Mouse (Mus musculus) hindbrain, postnatal 0 days (tissue): ENCODE measurements at regions not wholly inside any gene's neighbourhood (a gene's known extent, or its start where the extent isn't known, plus 50 kb on each side); places are given as distances from the start of the nearest gene placed in this dataset.

ENCODE experiments used
- ATAC-seq: fragments of 200-750 bp; cut with Nextera tagmentation; 2 replicates; pipeline ENCODE4 v1.8.0; 2017; ENCODE audit warnings: mild to moderate bottlenecking, moderate TSS enrichment, moderate library complexity
- DNase-seq: peaks from one replicate; pipeline ENCODE4 v3.0.0-alpha.2; 2015; ENCODE audit warnings: low spot score
- H3K27ac ChIP-seq: fragments of 300-500 bp; sonication (generic); 2 replicates; pipeline ENCODE4 v1.5.1; 2014; ENCODE audit warnings: mild to moderate bottlenecking
- H3K27me3 ChIP-seq: fragments of 300-500 bp; sonication (generic); 2 replicates; pipeline ENCODE4 v1.6.1; 2014; ENCODE audit warnings: low read length, mixed read lengths; ENCODE audit not compliant: insufficient read depth
- H3K36me3 ChIP-seq: fragments of 300-500 bp; sonication (generic); 2 replicates; pipeline ENCODE4 v1.6.1; 2014; ENCODE audit warnings: low read length, mixed read lengths; ENCODE audit not compliant: insufficient read depth
- H3K4me1 ChIP-seq: fragments of 300-500 bp; sonication (generic); 2 replicates; pipeline ENCODE4 v1.6.1; 2014; ENCODE audit warnings: antibody characterized with exemption, low read length, mixed read lengths; ENCODE audit not compliant: insufficient read depth
- H3K4me2 ChIP-seq: fragments of 300-500 bp; sonication (generic); 2 replicates; pipeline ENCODE4 v1.6.1; 2014; ENCODE audit warnings: low read depth, mild to moderate bottlenecking, low read length, moderate library complexity, mixed read lengths
- H3K4me3 ChIP-seq: fragments of 300-500 bp; sonication (generic); 2 replicates; pipeline ENCODE4 v1.5.1; 2014; ENCODE audit warnings: low read length
- H3K9ac ChIP-seq: fragments of 300-500 bp; sonication (generic); replicated peaks from 2 replicates; pipeline ENCODE4 v1.6.1; 2014; ENCODE audit warnings: mild to moderate bottlenecking, low read length, moderate library complexity, mixed read lengths
- H3K9me3 ChIP-seq: fragments of 300-500 bp; sonication (generic); 2 replicates; pipeline ENCODE4 v1.6.1; 2016; ENCODE audit warnings: low read length, mixed read lengths
- CTCF ChIP-seq: IDR thresholded peaks from 2 replicates; pipeline ENCODE4 v1.5.1; 2016; ENCODE audit warnings: antibody characterized with exemption, control low read depth, low read depth
- WGBS: fragments of 180-500 bp; shearing (Covaris S2); extraction: QIAGEN DNeasy Blood & Tissue Kit; methylation state at CpG from one replicate; pipeline ENCODE4 v1.1.7; 2014; 5-methylcytosine and 5-hydroxymethylcytosine counted together

DNA sequence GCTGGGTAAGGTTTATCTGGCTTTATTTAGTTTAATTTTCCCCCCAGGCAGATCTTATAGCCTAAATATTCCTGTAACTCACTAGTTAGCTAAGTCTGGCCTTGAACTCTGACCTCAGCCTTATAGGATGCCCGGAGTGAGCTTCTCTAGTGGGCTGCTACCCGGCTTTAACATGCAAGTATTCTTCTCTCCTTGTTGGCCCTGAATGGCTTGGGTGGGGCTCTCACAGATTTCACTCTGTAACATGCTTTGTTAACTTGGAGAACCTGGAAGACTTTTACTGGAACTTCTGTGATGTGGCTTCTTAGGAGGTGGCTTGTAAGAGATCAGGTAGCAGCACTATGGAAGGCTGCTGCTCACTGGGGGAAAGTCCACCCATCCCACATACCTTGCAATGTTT lies 177.3 kb upstream of the Camk1g start:
- Histone ChIP-seq H3K4me1 (no peaks in the 10 kb centered on the region), H3K9me3 (no peaks in the 10 kb centered on the region), H3K4me3 (no peak overlapping the region), H3K4me2 (no peak overlapping the region), H3K27me3 (no peaks in the 10 kb centered on the region), H3K27ac (no peak overlapping the region), H3K36me3 (no peaks in the 10 kb centered on the region), H3K9ac (no peak overlapping the region)
- TF ChIP-seq CTCF, result no peak
- 78% methylated on average over 2 of the region's 2 CpGs for WGBS
- no peak for DNase-seq
- ATAC-seq, result no peak

DNA sequence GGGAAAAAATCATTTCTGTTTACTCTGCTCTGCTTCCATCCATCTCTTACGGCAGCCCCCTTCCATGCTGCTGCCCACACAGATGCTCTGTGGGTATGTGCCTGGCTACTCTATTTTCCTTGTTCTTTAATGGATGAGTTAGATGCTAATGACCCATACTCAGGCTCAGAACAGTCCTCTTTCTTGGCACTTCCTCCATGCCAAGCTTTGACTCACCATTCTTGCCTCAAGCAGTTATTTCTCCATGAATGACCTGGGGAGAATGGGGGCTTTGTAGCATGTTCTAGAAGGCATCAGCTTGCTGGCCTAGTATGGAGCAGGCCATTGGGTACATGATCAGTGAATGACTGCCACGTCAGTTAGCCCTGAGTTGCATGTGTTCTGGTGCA lies 175.9 kb upstream of the Camk1g start:
- peak; percentile 40; the same call in 1 of the 2 replicates for ATAC-seq
- no peaks in the 10 kb centered on the region for H3K9me3 ChIP-seq
- no peaks in the 10 kb centered on the region for H3K36me3 ChIP-seq

DNA sequence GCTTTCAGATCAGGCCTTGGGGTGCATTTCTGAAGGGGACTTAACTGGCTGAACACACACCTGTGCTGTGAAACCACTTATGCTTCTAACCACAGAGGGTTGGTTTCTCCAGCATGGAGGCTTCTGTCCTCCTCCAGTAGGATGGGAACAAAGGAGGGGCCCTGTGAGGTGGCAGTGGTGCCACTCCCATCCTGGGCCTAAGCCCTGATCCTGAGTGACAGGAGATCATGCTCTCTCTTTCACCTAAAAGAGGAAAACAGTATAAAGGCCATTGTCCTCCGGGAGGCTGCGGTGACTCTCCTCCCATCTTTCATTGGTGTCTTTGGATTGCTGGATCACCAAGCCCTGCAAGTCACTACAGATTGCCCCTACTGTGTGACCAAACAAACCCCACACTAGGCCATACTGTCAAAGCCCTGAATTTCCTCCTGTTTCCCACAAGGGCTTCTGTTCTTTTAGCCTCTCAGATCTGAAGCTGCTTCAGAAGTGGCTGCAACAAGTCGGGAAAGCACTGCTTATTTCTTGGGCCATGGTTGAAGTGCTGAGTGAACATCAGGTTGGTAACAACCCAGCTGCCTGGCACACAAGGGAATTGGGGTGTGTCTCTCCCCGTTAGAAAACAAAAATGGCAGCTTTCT lies 175.4 kb upstream of the Camk1g start:
- no peaks in the 10 kb centered on the region for H3K27me3 ChIP-seq
- TF ChIP-seq CTCF, result no peak
- H3K36me3 ChIP-seq, result no peaks in the 10 kb centered on the region
- WGBS, result 56% methylated on average over 4 of the region's 4 CpGs
- H3K9ac ChIP-seq, result no peak overlapping the region
- no peaks in the 10 kb centered on the region for H3K9me3 ChIP-seq
- H3K4me3 ChIP-seq, result no peak overlapping the region
- DNase-seq, result no peak
- H3K4me2 ChIP-seq, result no peak overlapping the region
- peaks cover 7% of the 10 kb centered on the region; the same call in 1 of the 2 replicates for H3K4me1 ChIP-seq
- ATAC-seq, result no peak
- no peak overlapping the region for H3K27ac ChIP-seq

More for the DNA sequence above, 175.9 kb upstream of the Camk1g start:
- DNase-seq, result no peak
- no peak overlapping the region for H3K9ac ChIP-seq
- H3K4me2 ChIP-seq, result no peak overlapping the region
- H3K27ac ChIP-seq, result no peak overlapping the region
- no peak for TF ChIP-seq CTCF
- 64% methylated on average over 2 of the region's 2 CpGs for WGBS
- no peak overlapping the region for H3K4me3 ChIP-seq
- H3K27me3 ChIP-seq, result no peaks in the 10 kb centered on the region
- peaks cover 7% of the 10 kb centered on the region; the same call in 1 of the 2 replicates for H3K4me1 ChIP-seq

DNA sequence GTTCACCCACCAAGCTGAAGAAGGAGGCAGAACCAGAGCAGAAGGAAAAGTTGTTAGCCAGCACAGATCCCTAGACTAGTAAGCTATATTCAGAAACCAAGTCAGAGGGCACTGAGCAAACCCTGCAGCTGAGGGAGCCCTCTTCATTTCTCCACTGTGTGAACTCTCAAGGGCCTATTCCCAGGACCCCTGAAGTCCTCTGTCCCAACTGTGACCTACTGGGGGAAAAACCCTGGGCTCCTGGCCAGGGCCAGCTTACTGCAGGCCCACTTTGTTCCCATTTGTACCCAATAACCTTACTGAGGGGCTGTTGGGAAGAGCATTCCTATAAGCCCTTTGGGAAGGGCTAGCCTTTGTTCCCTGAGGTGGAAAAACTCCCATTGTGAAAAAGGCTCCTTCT lies 174.7 kb upstream of the Camk1g start:
- Histone ChIP-seq H3K9ac (no peak overlapping the region), H3K4me3 (no peak overlapping the region), H3K4me2 (no peak overlapping the region), H3K36me3 (no peaks in the 10 kb centered on the region), H3K9me3 (no peaks in the 10 kb centered on the region), H3K4me1 (peaks cover 7% of the 10 kb centered on the region; the same call in 1 of the 2 replicates), H3K27me3 (no peaks in the 10 kb centered on the region), H3K27ac (no peak overlapping the region)
- TF ChIP-seq CTCF, result no peak
- ATAC-seq (no peak), DNase-seq (no peak)

DNA sequence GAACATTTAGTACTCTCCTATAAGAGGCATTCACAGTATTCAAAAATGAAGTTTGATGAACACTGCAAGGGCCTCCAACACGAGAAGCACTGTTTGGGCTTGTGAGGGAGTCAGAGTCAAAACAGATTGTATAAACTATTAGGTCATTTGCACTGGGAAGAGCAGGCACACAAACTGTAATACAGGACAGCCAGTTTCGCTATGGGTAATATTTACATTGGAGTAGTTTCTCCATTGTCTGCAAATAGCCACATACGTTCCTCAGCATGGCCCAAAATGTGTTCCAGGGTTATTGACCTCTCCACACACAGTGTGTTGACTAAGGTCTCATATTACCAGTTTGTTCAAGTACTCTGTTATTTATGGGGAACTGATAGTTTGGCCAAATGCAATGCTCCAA lies 173.7 kb upstream of the Camk1g start:
- no peak overlapping the region for H3K27ac ChIP-seq
- 82% methylated on average over 3 of the region's 3 CpGs for WGBS

DNA sequence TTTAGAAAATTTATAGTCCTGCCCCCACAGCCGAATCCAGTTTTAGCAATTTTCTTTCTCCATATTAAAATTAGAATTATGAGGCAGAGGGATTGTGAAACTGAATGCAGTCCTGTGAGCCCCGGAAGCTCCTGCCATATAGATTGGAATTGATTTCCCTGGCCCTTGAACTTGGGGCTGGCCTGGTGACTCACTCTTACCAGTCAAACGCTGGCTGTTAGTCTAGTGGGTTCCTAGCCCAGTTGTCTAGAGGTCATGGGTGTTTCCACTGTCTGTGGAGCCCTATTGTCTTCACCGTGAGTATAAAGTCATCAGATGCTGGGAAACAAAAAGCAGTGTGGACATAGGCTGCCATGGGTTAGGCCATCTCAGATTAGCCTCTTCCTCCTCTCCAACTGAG lies 173.2 kb upstream of the Camk1g start:
- no peak overlapping the region for H3K9ac ChIP-seq
- H3K9me3 ChIP-seq, result no peaks in the 10 kb centered on the region
- DNase-seq (no peak), ATAC-seq (no peak)
- H3K4me2 ChIP-seq, result no peak overlapping the region
- TF ChIP-seq CTCF, result no peak
- H3K36me3 ChIP-seq, result no peaks in the 10 kb centered on the region
- no peak overlapping the region for H3K27ac ChIP-seq
- no peaks in the 10 kb centered on the region for H3K27me3 ChIP-seq
- no peak overlapping the region for H3K4me3 ChIP-seq
- WGBS, result 70% methylated on average over 4 of the region's 4 CpGs
- peaks cover 7% of the 10 kb centered on the region; the same call in 1 of the 2 replicates for H3K4me1 ChIP-seq

More for the DNA sequence above, 173.7 kb upstream of the Camk1g start:
- Histone ChIP-seq H3K4me3 (no peak overlapping the region), H3K36me3 (no peaks in the 10 kb centered on the region), H3K9ac (no peak overlapping the region), H3K27me3 (no peaks in the 10 kb centered on the region), H3K4me1 (peaks cover 7% of the 10 kb centered on the region; the same call in 1 of the 2 replicates), H3K4me2 (no peak overlapping the region), H3K9me3 (no peaks in the 10 kb centered on the region)
- no peak for TF ChIP-seq CTCF
- ATAC-seq (no peak), DNase-seq (no peak)

DNA sequence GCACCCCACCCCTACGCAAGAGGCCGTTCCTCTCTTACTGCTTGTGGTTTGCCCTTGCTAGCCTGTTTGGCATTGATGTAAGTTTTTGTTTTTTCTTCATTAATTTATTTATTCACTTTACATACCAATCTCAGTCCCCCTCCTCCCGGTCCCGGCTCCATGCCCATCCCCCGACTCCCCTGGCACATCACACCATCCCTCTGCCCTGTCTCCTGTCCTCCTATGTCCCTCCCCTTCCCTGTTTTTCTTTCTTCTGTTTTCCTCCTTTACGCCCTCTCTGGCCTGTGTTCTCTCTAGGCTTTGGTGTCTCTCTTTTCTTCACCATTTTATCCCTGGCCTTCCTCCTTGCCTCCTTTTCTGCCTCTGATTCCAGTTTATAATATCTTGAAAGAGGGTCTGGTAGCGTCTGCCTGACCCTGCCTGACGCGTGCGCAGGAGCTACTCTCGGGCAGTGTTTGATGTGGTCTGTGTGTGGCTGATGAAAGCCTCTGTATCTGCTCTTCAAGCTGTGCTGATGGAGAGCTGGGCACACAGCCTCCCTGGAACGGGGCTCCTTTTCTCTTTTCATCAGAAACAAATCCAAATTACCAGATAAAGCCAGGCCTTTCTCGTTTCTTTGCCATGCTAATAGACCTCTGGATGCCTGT lies 172.0 kb upstream of the Camk1g start:
- WGBS, result 21% methylated on average over 13 of the region's 13 CpGs
- Histone ChIP-seq H3K27ac (no peak overlapping the region), H3K4me2 (peak overlapping the region; percentile 24; the same call in 1 of the 2 replicates), H3K9me3 (no peaks in the 10 kb centered on the region), H3K9ac (no peak overlapping the region), H3K36me3 (no peaks in the 10 kb centered on the region), H3K4me3 (no peak overlapping the region), H3K4me1 (peaks cover 7% of the 10 kb centered on the region; the same call in 1 of the 2 replicates), H3K27me3 (no peaks in the 10 kb centered on the region)
- ATAC-seq (peak; percentile 65), DNase-seq (peak; percentile 40)
- no peak for TF ChIP-seq CTCF
